Mouse (Mus musculus) CD8-positive naive resting alpha-beta T cell, adult 2 months (primary cell): ENCODE results near the gene Dapk1.

ENCODE experiments used
- DNase-seq, 2 experiments: peaks; one replicate each; pipeline ENCODE4 v3.0.0; 2022; ENCODE audit warnings: low read depth in 2 of 2, low spot score in 2 of 2

The Dapk1 gene

GRCm38 (mm10) chr13:60690921-60691320, 89.2 kb downstream of the Dapk1 start:
- no peak for DNase-seq

- no peak for DNase-seq
Measured at GRCm38 (mm10) chr13:60691940-60692339, 90.2 kb downstream of the Dapk1 start.

GRCm38 (mm10) chr13:60695186-60695980, 93.6 kb downstream of the Dapk1 start:
- no peak for DNase-seq

- DNase-seq: no peak
Measured at GRCm38 (mm10) chr13:60696323-60696722, 94.6 kb downstream of the Dapk1 start.

- DNase-seq: no peak
Measured at GRCm38 (mm10) chr13:60696741-60697140, 95.0 kb downstream of the Dapk1 start.

GRCm38 (mm10) chr13:60698021-60698420, 96.3 kb downstream of the Dapk1 start:
- no peak for DNase-seq

GRCm38 (mm10) chr13:60701671-60702171, 100.0 kb downstream of the Dapk1 start:
- DNase-seq: no peak

GRCm38 (mm10) chr13:60707541-60708468, 106.1 kb downstream of the Dapk1 start:
- no peak for DNase-seq

GRCm38 (mm10) chr13:60709136-60709535, 107.4 kb downstream of the Dapk1 start:
- no peak for DNase-seq

- no peak for DNase-seq
Measured at GRCm38 (mm10) chr13:60710963-60711362, 109.2 kb downstream of the Dapk1 start.

GRCm38 (mm10) chr13:60713537-60713936, 111.8 kb downstream of the Dapk1 start:
- no peak for DNase-seq

- DNase-seq: no peak
Measured at GRCm38 (mm10) chr13:60716107-60716506, 114.4 kb downstream of the Dapk1 start.

- no peak for DNase-seq
Measured at GRCm38 (mm10) chr13:60717421-60717820, 115.7 kb downstream of the Dapk1 start.

- no peak for DNase-seq
Measured at GRCm38 (mm10) chr13:60719581-60719980, 117.8 kb downstream of the Dapk1 start.

GRCm38 (mm10) chr13:60722763-60723162, 121.0 kb downstream of the Dapk1 start:
- DNase-seq: no peak

- DNase-seq: no peak
Measured at GRCm38 (mm10) chr13:60728276-60729054, 126.7 kb downstream of the Dapk1 start.

GRCm38 (mm10) chr13:60729055-60729402, 127.3 kb downstream of the Dapk1 start:
- DNase-seq: no peak

GRCm38 (mm10) chr13:60730587-60730986, 128.8 kb downstream of the Dapk1 start:
- DNase-seq: no peak

- DNase-seq: no peak
Measured at GRCm38 (mm10) chr13:60731001-60731400, 129.3 kb downstream of the Dapk1 start.

- no peak for DNase-seq
Measured at GRCm38 (mm10) chr13:60735306-60735705, 133.6 kb downstream of the Dapk1 start.

GRCm38 (mm10) chr13:60736421-60737105, 134.8 kb downstream of the Dapk1 start:
- DNase-seq: no peak
